Mouse (Mus musculus): ENCODE data around the gene Chml.

Gene Chml

GRCm38 (mm10) chr1:175648615-175649014 lies 44.1 kb downstream of the Chml start:
- no peak for DNase-seq (ENCODE audit: low read depth, low spot score)

- DNase-seq (ENCODE audit: low read depth, low spot score): no peak
Observed at GRCm38 (mm10) chr1:175646952-175647351, 45.7 kb downstream of the Chml start.

GRCm38 (mm10) chr1:175643496-175644265 lies 49.0 kb downstream of the Chml start:
- no peak for DNase-seq (ENCODE audit: low read depth, low spot score)

GRCm38 (mm10) chr1:175640435-175641150 lies 52.1 kb downstream of the Chml start:
- no peak for DNase-seq (ENCODE audit: low read depth, low spot score)

GRCm38 (mm10) chr1:175639072-175639471 lies 53.6 kb downstream of the Chml start:
- no peak for DNase-seq (ENCODE audit: low read depth, low spot score)

GRCm38 (mm10) chr1:175637677-175638076 lies 55.0 kb downstream of the Chml start:
- DNase-seq (ENCODE audit: low read depth, low spot score): no peak

- DNase-seq (ENCODE audit: low read depth, low spot score): no peak
Observed at GRCm38 (mm10) chr1:175632470-175632869, 60.2 kb downstream of the Chml start.

All from c-Kit-negative CD71-positive TER-119-positive erythroid progenitor cells, embryonic 14.5 days (primary cell).